Mouse (Mus musculus): ENCODE measurements around the gene Depdc7.
A peak's percentile ranks its signal among the peaks of the same experiment; 100 is the strongest.

Gene Depdc7

DNA sequence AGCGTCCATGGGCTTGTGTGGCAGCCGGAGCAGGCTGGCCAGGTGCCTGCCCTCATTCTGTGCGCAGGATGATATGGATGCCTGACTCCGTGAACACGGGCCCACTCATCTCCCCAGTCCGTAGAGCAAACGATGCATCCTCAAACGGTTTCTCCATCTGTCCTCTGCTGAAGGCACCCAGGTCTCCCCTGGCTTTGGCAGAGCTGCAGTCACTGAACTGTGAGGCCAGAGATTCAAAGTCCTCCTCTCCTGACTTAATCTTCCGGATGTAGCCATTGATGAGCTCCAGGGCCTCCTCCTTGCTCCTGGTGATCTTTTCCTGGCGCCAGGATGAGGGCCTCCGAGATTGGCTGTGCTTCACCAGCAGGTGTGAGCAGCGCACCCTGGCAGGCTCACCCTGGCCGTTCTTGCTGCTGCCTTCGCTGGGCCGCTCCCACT lies 28.4 kb downstream of the Depdc7 start:
- peak; percentile 17 for DNase-seq (ENCODE audit: low spot score)

DNA sequence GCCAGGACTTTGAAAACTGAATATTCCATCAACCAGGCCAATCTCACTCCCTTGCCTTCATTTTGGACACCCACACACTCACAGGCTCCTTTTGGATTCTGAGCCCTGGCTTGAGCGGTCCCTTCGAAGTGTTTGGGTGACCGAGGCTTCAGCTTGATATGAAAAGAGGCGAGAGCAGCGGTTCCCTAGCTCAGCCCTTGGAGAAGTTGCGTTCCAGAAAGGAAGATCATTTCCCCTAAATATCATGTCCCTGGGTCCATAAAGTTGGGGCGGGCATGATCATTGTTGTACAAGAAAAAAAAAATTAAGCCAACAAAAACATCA lies 30.2 kb downstream of the Depdc7 start:
- DNase-seq (ENCODE audit: low spot score) = no peak

DNA sequence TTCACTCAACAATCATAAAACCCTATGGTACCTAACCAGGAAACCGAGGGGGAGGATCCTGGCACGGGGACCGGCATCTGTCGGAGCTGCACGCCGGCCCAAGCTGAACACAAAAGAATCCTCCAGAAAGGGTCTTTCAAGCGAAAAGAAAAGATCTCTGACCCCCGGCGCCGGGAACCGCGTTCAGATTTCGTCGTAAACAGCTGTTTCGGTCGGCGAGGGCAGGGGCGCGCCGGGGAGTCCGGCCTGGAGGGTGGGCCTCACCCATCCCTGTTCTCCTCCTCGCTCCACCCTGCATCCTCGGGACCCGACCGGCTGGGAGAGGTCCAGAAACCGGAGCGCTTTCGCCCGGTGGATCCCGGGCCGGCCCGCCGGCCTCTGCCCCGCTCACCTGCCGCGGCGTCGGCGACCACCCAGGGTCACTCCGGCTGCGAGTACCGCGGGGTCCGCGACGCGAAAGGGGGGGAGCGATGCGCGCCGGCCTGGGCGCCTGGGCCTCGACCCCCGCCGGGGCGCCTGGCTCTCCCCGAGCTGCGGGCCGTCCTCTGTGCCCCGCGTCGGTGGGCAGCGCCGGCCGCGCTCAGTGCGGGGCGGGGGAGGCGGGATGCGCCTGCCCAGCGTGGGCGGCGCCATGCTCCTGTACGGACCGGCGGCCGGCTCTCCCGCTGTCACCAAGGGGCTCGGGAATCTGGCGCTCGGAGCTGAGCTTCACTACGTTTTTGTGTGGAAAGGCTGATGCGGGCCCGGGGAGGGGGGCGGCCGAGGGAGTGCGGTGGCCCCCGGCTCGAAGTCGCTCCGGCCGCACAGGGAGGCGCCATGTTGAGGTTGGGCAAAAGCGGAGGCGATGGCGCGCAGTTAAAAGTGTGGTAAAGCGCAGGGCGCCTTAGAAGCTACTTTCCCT lies 30.8 kb downstream of the Depdc7 start, which contains the start of gene Tcp11l1:
Tcp11l1 (minus strand) TSS at position 585 of the 901 bp plus-strand sequence.
- peak; percentile 72 for DNase-seq (ENCODE audit: low spot score)

DNA sequence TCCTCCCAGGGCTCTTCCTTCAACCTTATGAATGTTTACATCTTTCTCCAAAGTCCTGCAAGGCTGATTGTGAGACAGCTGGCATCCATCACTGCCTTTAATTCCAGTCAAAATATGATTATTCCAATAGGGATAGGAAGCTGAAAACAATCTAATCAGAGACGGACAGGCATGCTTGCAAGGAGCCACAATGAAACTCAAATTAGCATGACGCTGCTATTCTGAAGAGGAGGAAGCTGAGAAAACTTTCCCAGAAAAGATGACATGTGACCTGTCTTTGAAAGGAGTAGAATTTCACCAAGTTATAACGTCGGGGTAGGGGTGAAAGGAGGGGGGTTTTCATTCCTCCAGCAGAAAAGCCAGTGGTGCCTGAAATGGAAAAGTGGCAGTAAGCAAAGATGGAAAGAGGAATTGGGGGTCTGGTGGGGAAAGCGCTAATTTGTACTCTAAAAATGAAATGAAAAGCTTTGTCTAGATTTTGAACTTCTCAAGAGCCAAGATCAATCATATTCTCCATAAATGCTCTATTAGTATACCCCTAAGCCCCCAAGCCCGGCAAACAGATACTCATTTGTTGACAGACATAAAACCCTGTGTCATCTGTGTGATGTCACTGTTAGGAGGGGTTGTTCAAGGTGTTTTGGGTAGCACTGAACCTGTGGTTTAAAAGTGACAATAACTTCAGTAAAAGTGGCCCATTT lies 31.9 kb downstream of the Depdc7 start:
- peak; percentile 5 for DNase-seq (ENCODE audit: low spot score)

DNA sequence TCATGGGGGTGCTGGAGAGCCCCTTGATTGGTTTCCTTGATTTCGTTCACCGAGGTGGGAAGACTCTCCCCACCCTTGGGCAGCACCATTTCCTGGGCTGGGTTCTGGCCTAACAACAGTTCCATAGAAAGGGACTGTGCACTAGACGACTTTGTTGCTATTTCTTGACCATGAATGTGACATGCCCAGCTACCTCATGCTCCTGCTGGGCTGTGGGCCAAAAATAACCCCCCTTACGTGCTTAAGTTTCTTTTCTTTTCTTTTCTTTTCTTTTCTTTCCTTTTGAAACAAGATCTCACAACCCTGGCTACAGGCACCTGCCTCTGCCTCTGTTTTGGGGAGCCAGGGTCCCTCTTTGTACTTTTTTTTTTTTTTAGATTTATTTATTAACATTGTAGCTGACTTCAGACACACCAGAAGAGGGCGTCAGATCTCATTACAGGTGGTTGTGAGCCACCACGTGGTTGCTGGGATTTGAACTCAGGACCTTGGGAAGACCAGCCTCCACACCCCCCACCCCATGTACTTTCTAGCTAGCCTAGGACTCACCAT lies 32.8 kb downstream of the Depdc7 start:
- DNase-seq (ENCODE audit: low spot score) = no peak

DNA sequence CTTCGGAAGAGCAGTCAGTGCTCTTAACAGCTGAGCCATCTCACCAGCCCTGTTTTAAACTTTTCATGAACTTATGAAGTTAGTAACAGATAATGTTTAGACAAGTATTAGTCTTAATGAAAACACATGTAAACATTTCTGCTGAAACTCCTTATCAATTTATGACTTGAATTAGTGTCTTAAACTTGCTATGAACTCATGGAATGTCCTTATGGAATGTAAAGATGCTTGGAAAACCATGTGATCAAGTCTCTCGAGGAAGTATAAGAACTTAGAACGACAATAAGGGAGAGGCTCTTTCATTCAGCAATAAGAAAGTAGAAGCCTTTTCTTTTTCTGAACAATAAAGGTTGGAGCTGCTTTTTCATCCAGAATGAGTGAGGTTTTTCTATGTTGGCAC lies 38.3 kb downstream of the Depdc7 start:
- DNase-seq (ENCODE audit: low spot score) = no peak

DNA sequence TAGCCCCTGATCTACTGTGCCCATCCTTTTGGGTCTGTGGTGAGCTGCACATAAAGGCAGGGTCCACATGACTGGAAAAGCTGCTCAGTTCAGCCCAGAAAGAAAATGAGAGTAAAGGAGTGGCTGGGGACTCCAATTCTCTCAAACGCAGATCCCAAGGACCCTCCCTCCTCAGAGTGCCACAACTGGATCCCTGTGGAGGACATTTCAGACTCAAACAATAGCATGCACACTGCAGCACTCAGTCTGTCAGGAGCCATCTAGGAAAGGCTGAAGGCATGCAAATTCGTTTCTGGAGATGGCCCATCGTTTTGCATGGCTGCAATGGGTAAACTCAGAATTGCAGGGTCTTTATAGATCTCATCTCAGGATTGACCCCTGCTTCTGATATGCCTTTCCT lies 39.5 kb downstream of the Depdc7 start:
- DNase-seq (ENCODE audit: low spot score) = no peak

DNA sequence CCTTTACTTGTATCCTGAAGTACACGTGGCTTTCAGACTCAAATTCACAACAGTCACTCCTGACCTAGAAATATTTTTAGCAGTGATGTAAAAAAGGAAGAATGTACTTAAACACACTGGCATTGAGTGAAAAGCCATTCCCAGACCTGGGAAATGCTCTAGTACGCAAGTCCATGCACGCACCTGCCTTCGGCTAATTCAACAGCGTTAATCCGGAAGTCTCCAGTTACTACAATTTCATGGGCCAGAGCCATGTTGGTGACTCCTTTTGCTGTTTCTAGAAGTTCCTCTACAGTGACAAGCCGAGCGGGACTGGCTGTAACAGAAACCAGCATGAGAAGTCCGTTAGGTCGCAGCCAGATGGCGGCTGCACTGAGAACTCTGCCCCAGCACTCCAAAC lies 43.0 kb downstream of the Depdc7 start:
- no peak for DNase-seq (ENCODE audit: low spot score)

DNA sequence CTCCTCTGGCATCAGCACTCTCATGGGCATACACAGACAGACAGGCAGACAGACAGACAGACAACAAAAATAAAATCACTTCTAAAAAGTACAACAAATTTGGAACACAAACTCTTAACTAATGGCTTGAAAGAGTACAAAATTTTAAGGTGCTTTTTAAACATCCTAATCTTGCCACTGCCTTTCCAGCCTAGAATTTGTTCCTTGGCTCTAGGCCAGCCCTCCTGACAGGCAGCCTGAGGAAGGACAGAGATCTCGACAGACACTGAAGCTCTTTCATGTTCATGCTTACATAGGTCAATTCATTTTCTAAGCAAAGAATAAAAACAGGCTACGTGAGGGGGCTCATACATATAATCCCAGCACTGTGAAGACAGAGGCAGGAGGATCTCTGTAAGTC lies 50.1 kb downstream of the Depdc7 start:
- no peak for DNase-seq (ENCODE audit: low spot score)

DNA sequence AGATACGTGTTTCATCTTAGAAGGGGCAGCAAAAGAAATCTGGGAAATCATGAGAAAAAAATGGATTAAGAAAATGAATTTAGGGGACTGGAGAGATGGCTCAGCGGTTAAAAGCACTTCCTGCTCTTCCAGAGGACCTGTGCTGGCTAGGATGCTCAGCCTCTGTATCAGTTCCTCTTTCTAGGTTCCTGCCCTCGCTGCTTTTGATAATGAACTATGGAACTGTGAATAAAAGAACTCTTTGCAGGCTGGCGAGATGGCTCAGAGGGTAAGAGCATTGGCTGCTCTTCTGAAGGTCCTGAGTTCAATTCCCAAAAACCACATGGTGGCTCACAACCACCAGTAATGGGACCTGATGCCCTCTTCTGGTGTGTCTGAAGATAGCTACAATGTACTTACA lies 52.0 kb downstream of the Depdc7 start:
- DNase-seq (ENCODE audit: low spot score) = no peak

DNA sequence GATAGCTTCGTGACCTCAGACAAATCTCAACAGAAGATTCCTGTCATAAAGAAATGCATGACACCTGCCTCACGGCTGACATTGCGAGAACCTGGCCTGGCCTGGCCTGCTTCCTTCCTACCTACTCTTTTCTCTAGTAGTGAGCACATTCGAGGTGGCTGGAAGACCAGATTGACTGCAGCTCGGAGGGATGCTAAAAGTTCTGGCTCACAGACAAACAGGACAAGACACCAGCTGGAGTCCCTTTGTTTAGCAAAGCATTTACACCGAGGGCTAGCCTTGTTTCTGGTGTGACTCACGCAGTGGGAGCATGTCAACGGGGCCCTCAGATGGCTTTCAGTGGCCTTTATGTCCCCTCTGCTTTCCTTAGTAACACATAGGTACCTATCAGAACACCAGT lies 54.0 kb downstream of the Depdc7 start:
- DNase-seq (ENCODE audit: low spot score) = no peak

DNA sequence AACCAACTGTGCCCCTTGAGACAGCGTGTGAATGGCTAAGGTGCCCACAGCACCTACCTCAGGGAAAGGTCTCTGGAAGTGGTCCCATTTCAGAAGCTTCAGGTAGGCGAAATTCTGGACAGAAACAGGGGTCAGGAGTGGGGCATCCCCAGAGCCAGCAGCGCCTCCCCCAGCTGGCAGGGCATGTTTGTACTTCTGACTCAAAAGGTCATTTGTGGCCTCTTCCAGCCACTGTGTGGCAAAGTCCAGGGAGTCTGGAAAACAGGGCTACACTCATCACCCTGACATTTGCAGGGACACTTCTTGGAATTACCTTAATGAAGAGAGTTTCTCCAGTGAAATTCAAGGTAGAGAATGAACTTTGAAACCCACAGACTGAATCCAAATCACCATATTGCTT lies 54.4 kb downstream of the Depdc7 start:
- no peak for DNase-seq (ENCODE audit: low spot score)

DNA sequence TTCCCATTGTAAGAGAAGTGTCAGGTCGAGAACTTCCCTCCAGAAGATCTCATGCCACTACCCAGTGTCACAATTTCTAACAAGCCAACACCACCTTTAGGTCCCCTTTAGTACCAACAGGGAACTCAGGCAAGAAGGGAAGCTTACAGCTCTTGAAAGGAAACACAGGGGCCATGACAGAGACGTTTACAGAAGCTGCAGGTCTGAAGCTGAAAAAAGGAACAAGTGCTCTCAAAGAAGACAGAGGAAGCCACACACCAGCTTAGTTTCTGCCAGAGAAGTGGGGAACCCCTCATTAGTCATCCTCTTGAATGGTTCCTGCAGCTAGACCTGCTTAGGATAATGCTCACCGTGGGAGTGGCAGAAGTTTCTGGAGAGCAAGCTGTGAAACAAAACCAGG lies 55.4 kb downstream of the Depdc7 start:
- DNase-seq (ENCODE audit: low spot score) = no peak

DNA sequence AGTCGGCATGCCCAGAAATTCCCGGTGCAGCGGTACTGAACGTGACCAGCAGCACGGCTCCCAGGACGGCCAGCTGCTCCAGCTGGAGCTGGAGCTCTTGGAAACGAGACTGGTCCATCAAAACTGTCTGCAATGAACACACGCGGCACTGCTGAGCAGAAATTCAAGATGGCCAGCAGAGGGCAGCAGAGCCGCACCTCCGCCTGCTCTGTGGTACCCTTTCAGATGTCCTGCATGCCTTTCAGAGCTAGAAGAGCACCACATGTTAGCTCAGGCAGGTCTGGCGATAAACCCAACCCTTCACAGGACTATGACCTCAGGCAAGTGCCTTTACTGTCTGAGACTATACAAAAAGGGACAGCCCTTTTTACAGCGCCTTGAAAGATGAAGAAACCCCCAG lies 57.3 kb downstream of the Depdc7 start:
- peak; percentile 95 for DNase-seq (ENCODE audit: low spot score)

DNA sequence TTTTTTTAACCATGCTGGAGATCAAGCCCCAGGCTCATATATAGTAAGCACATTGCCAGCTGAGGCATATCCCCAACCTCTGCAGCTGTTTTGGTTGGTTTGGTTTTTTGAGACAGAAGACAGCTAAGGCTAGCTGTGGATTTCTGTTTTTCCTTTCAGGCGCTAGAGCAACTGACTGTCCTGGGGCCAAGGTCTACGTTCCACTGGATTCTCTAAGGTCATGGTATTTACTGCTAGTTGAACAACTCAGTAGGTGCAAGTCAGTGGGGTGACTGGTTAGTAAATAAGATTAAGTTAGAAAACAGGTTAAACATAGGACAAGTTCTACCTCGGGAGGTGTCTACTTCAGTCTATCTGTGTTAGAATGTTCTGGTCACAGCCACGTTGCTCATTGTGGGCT lies 57.9 kb downstream of the Depdc7 start:
- DNase-seq (ENCODE audit: low spot score) = no peak

DNA sequence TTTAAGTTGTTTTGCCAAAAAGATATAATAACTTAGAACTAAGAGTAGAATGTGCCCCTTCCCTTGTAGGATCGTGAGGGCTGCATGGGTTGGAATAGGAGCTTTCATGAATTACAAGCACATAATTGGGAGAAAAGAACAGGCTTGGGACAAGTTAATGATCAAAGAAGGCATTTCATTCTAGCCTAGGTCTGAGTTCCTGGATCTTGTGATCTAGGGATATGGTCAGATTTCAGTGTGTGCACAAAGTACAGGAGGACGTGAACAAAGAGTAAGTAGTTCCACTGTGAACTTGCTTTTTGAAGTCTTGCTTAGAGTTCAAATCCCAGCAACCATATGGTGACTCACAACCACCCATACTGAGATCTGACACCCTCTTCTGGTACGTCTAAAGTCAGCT lies 65.4 kb downstream of the Depdc7 start:
- no peak for DNase-seq (ENCODE audit: low spot score)
